Mouse (Mus musculus) MN1 (cell line): ENCODE results near the gene Spats2l.

Source experiments
- DNase-seq: peaks from one replicate; pipeline ENCODE4 v3.0.0-alpha.2; 2016; ENCODE audit warnings: low spot score

The Spats2l gene

GRCm38 (mm10) chr1:57824966-57825759 lies 51.2 kb downstream of the Spats2l start:
- DNase-seq = no peak

GRCm38 (mm10) chr1:57826245-57826644 lies 52.3 kb downstream of the Spats2l start:
- no peak for DNase-seq

- DNase-seq = no peak
Measured at GRCm38 (mm10) chr1:57833145-57833544, 59.2 kb downstream of the Spats2l start.

GRCm38 (mm10) chr1:57835128-57835527 lies 61.2 kb downstream of the Spats2l start:
- no peak for DNase-seq

GRCm38 (mm10) chr1:57836686-57837317 lies 62.8 kb downstream of the Spats2l start:
- DNase-seq = no peak

GRCm38 (mm10) chr1:57839863-57840262 lies 65.9 kb downstream of the Spats2l start:
- DNase-seq = no peak

GRCm38 (mm10) chr1:57845054-57845722 lies 71.2 kb downstream of the Spats2l start:
- DNase-seq = no peak

GRCm38 (mm10) chr1:57846856-57847698 lies 73.1 kb downstream of the Spats2l start:
- DNase-seq = no peak

GRCm38 (mm10) chr1:57849087-57849486 lies 75.1 kb downstream of the Spats2l start:
- DNase-seq = no peak

GRCm38 (mm10) chr1:57849916-57850315 lies 76.0 kb downstream of the Spats2l start:
- DNase-seq = no peak

GRCm38 (mm10) chr1:57851871-57852270 lies 77.9 kb downstream of the Spats2l start:
- no peak for DNase-seq

GRCm38 (mm10) chr1:57852562-57853271 lies 78.8 kb downstream of the Spats2l start:
- no peak for DNase-seq

- DNase-seq = no peak
Measured at GRCm38 (mm10) chr1:57857799-57858198, 83.8 kb downstream of the Spats2l start.

- no peak for DNase-seq
Measured at GRCm38 (mm10) chr1:57862024-57862423, 88.1 kb downstream of the Spats2l start.

GRCm38 (mm10) chr1:57868651-57869050 lies 94.7 kb downstream of the Spats2l start:
- DNase-seq = no peak

- DNase-seq = no peak
Measured at GRCm38 (mm10) chr1:57872006-57872405, 98.0 kb downstream of the Spats2l start.

- DNase-seq = no peak
Measured at GRCm38 (mm10) chr1:57873996-57874395, 100.0 kb downstream of the Spats2l start.

GRCm38 (mm10) chr1:57875109-57875508 lies 101.1 kb downstream of the Spats2l start:
- no peak for DNase-seq

- no peak for DNase-seq
Measured at GRCm38 (mm10) chr1:57875512-57875911, 101.5 kb downstream of the Spats2l start.

GRCm38 (mm10) chr1:57878957-57879356 lies 105.0 kb downstream of the Spats2l start:
- DNase-seq = no peak

- no peak for DNase-seq
Measured at GRCm38 (mm10) chr1:57884867-57885266, 110.9 kb downstream of the Spats2l start.
